Mouse (Mus musculus): ENCODE measurements around the gene Tekt2. TPM values are rescaled to one million over a fixed set of nuclear protein-coding genes. Genes with fewer than 3 reads are reported as not detected.

Gene Tekt2
- 1.7 and 2.9 TPM in 2 replicates for total RNA-seq (2012; rRNA removed)

- peak within 1 kb of the TSS; percentile 9; the same call in 1 of the 2 replicates for H3K9ac ChIP-seq (ENCODE audit: insufficient read depth, low read depth, low read length, poor library complexity, severe bottlenecking)
- in situ Hi-C loops (cut with MboI; ENCODE audit: low sequenced_read_pairs in 2 of 2, unreplicated experiment in 2 of 2): loop anchor here in 1 of 2 experiments (25.0 kb wide), 1 partner anchor 212 kb away; the partner anchor contains the start of gene Ago4
- peak within 1 kb of the TSS; percentile 6 to 23; a peak in 2 of 4 replicates for H3K4me3 ChIP-seq (ENCODE audit: insufficient read depth in 1 of 2, low read depth in 1 of 2, low read length in 2 of 2, poor library complexity in 1 of 2, severe bottlenecking in 1 of 2)
- H3K36me3 ChIP-seq (ENCODE audit: control insufficient read depth, insufficient read depth, low read length, poor library complexity, severe bottlenecking): no peaks in the 10 kb centered on the region
- DNase-seq (ENCODE audit: low read depth, low spot score): no peak
- no peak for TF ChIP-seq ZNF384 (IDR thresholded peaks at IDR 0.05; ENCODE audit: low read depth, low read length)
- no peak for TF ChIP-seq HCFC1 (IDR thresholded peaks at IDR 0.05; ENCODE audit: borderline replicate concordance, insufficient read depth, low read length)
- no peak for TF ChIP-seq CHD2 (IDR thresholded peaks at IDR 0.05; ENCODE audit: low read depth, low read length)
- TF ChIP-seq ZC3H11A (IDR thresholded peaks at IDR 0.05; ENCODE audit: borderline replicate concordance, low read depth, low read length): no peak
- TF ChIP-seq MAFK (IDR thresholded peaks at IDR 0.05; ENCODE audit: insufficient read depth, low read depth, low read length): no peak
- H3K9me3 ChIP-seq (ENCODE audit: control insufficient read depth, insufficient read depth, low read depth, low read length): no peaks in the 10 kb centered on the region
- no peak within 1 kb of the TSS for H3K27ac ChIP-seq (ENCODE audit: insufficient read depth, low read depth, low read length, poor library complexity, severe bottlenecking)
- peaks cover 0 to 14% of the 10 kb centered on the region in 2 experiments; a peak in 2 of 4 replicates for H3K4me1 ChIP-seq (ENCODE audit: control insufficient read depth in 2 of 2, insufficient read depth in 2 of 2, low read length in 2 of 2, poor library complexity in 1 of 2)
Measured at GRCm38 (mm10) chr4:126325281-126325861, at the start of gene Tekt2. Gene Tekt2 (minus strand): TSS chr4:126325688.

GRCm38 (mm10) chr4:126371497-126371896 lies 46.0 kb upstream of the Tekt2 start:
- no peak for DNase-seq (ENCODE audit: low read depth, low spot score)
- H3K27ac ChIP-seq (ENCODE audit: insufficient read depth, low read depth, low read length, poor library complexity, severe bottlenecking): no peak overlapping the region
- H3K9ac ChIP-seq (ENCODE audit: insufficient read depth, low read depth, low read length, poor library complexity, severe bottlenecking): no peak overlapping the region
- H3K4me3 ChIP-seq (ENCODE audit: insufficient read depth in 1 of 2, low read depth in 1 of 2, low read length in 2 of 2, poor library complexity in 1 of 2, severe bottlenecking in 1 of 2): no peak overlapping the region
- no peaks in the 10 kb centered on the region for H3K9me3 ChIP-seq (ENCODE audit: control insufficient read depth, insufficient read depth, low read depth, low read length)
- no peaks in the 10 kb centered on the region; the same call in 1 of the 2 replicates for H3K36me3 ChIP-seq (ENCODE audit: control insufficient read depth, insufficient read depth, low read length, poor library complexity, severe bottlenecking)
- no peaks in the 10 kb centered on the region for H3K4me1 ChIP-seq (ENCODE audit: control insufficient read depth in 2 of 2, insufficient read depth in 2 of 2, low read length in 2 of 2, poor library complexity in 1 of 2)
- in situ Hi-C loops (cut with MboI; ENCODE audit: low sequenced_read_pairs in 2 of 2, unreplicated experiment in 2 of 2): no loop called here
- TF ChIP-seq ZNF384 (IDR thresholded peaks at IDR 0.05; ENCODE audit: low read depth, low read length): no peak
- no peak for TF ChIP-seq CHD2 (IDR thresholded peaks at IDR 0.05; ENCODE audit: low read depth, low read length)
- TF ChIP-seq ZC3H11A (IDR thresholded peaks at IDR 0.05; ENCODE audit: borderline replicate concordance, low read depth, low read length): no peak
- TF ChIP-seq HCFC1 (IDR thresholded peaks at IDR 0.05; ENCODE audit: borderline replicate concordance, insufficient read depth, low read length): no peak
- TF ChIP-seq MAFK (IDR thresholded peaks at IDR 0.05; ENCODE audit: insufficient read depth, low read depth, low read length): no peak

- no peak overlapping the region for H3K9ac ChIP-seq (ENCODE audit: insufficient read depth, low read depth, low read length, poor library complexity, severe bottlenecking)
- peaks cover 12% of the 10 kb centered on the region for H3K36me3 ChIP-seq (ENCODE audit: control insufficient read depth, insufficient read depth, low read length, poor library complexity, severe bottlenecking)
- in situ Hi-C loops (cut with MboI; ENCODE audit: low sequenced_read_pairs in 2 of 2, unreplicated experiment in 2 of 2): no loop called here
- no peaks in the 10 kb centered on the region for H3K4me1 ChIP-seq (ENCODE audit: control insufficient read depth in 2 of 2, insufficient read depth in 2 of 2, low read length in 2 of 2, poor library complexity in 1 of 2)
- no peak overlapping the region for H3K4me3 ChIP-seq (ENCODE audit: insufficient read depth in 1 of 2, low read depth in 1 of 2, low read length in 2 of 2, poor library complexity in 1 of 2, severe bottlenecking in 1 of 2)
- 0 out of 2 replicates have a peak, but pooled peaks cover 2% of the 10 kb centered on the region for H3K9me3 ChIP-seq (ENCODE audit: control insufficient read depth, insufficient read depth, low read depth, low read length)
- TF ChIP-seq ZC3H11A (IDR thresholded peaks at IDR 0.05; ENCODE audit: borderline replicate concordance, low read depth, low read length): no peak
- TF ChIP-seq ZNF384 (IDR thresholded peaks at IDR 0.05; ENCODE audit: low read depth, low read length): no peak
- TF ChIP-seq CHD2 (IDR thresholded peaks at IDR 0.05; ENCODE audit: low read depth, low read length): no peak
- no peak for TF ChIP-seq HCFC1 (IDR thresholded peaks at IDR 0.05; ENCODE audit: borderline replicate concordance, insufficient read depth, low read length)
- no peak for TF ChIP-seq MAFK (IDR thresholded peaks at IDR 0.05; ENCODE audit: insufficient read depth, low read depth, low read length)
- H3K27ac ChIP-seq (ENCODE audit: insufficient read depth, low read depth, low read length, poor library complexity, severe bottlenecking): no peak overlapping the region
- no peak for DNase-seq (ENCODE audit: low read depth, low spot score)
Measured at GRCm38 (mm10) chr4:126360069-126360468, 34.6 kb upstream of the Tekt2 start.

- TF ChIP-seq HCFC1 (IDR thresholded peaks at IDR 0.05; ENCODE audit: borderline replicate concordance, insufficient read depth, low read length): no peak
- no peak for TF ChIP-seq ZC3H11A (IDR thresholded peaks at IDR 0.05; ENCODE audit: borderline replicate concordance, low read depth, low read length)
- TF ChIP-seq ZNF384 (IDR thresholded peaks at IDR 0.05; ENCODE audit: low read depth, low read length): no peak
- no peak for TF ChIP-seq CHD2 (IDR thresholded peaks at IDR 0.05; ENCODE audit: low read depth, low read length)
- no peak for TF ChIP-seq MAFK (IDR thresholded peaks at IDR 0.05; ENCODE audit: insufficient read depth, low read depth, low read length)
- no peaks in the 10 kb centered on the region for H3K9me3 ChIP-seq (ENCODE audit: control insufficient read depth, insufficient read depth, low read depth, low read length)
- no peak overlapping the region for H3K27ac ChIP-seq (ENCODE audit: insufficient read depth, low read depth, low read length, poor library complexity, severe bottlenecking)
- no peak overlapping the region for H3K9ac ChIP-seq (ENCODE audit: insufficient read depth, low read depth, low read length, poor library complexity, severe bottlenecking)
- peaks cover 0 to 4% of the 10 kb centered on the region in 2 experiments; a peak in 3 of 4 replicates for H3K4me1 ChIP-seq (ENCODE audit: control insufficient read depth in 2 of 2, insufficient read depth in 2 of 2, low read length in 2 of 2, poor library complexity in 1 of 2)
- peaks cover 3% of the 10 kb centered on the region; the same call in 1 of the 2 replicates for H3K36me3 ChIP-seq (ENCODE audit: control insufficient read depth, insufficient read depth, low read length, poor library complexity, severe bottlenecking)
- no peak for DNase-seq (ENCODE audit: low read depth, low spot score)
- in situ Hi-C loops (cut with MboI; ENCODE audit: low sequenced_read_pairs in 2 of 2, unreplicated experiment in 2 of 2): loop anchor here in 1 of 2 experiments (25.0 kb wide), 1 partner anchor 194 kb away; the partner anchor contains the start of gene Ago4
- no peak overlapping the region for H3K4me3 ChIP-seq (ENCODE audit: insufficient read depth in 1 of 2, low read depth in 1 of 2, low read length in 2 of 2, poor library complexity in 1 of 2, severe bottlenecking in 1 of 2)
Measured at GRCm38 (mm10) chr4:126343451-126343850, 18.0 kb upstream of the Tekt2 start.

Data from ES-E14 (cell line).